Mouse (Mus musculus): ENCODE data around the gene Cmpk2.

DNA sequence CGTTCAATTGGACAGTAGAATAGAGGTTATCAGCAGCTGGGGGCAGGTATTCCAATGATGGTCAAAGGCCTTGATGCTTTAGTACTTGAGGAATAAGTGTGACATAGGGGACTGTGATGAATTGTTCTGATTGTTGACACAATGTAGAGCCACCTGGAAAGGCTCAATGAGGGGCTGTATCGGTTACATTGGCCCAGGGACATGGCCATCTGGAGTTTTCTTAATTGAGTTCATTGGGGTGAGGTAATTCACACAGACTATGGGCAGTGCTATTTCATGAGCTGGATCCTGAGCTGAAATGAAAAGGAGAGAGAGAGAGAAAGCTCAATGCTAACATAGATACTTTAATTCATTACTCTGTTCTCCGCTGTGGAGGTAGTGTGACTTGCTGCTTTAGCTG is 31.1 kb upstream of the Cmpk2 start:
- TF ChIP-seq CTCF (IDR thresholded peaks at IDR 0.05; ENCODE audit: borderline replicate concordance, insufficient read depth, low read length): no peak
- no peak for TF ChIP-seq POLR2A (IDR thresholded peaks at IDR 0.05; ENCODE audit: low read depth, low read length)

All from embryonic fibroblast, embryonic 13.5 days (primary cell).